Mouse (Mus musculus): ENCODE measurements around the gene D10Wsu102e.
"Not testable (repeated sequence)": the region's sequence is repeated elsewhere in the genome, so short reads cannot be mapped to it uniquely, and the experiment has no call there.

Gene D10Wsu102e

DNA sequence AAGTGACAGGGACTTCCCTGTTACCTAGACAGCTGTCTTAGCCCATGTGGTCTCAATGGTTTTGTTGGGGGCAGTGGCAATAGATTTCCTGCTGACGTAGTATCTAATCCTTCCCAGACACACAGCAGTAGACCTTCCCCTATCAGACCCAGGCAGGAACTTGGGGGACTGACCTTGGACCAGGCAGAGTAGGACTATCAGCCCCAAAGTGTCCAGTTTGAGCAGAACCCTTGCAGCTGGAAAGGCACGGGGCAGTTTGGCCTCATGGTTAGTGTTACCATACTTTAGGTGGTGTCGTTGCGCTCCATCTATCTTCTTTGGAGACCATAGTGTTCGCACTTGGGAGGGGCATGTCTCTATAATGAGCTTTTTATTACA lies 13.7 kb upstream of the D10Wsu102e start:
- DNase-seq (ENCODE audit: low read depth, low spot score): no peak

DNA sequence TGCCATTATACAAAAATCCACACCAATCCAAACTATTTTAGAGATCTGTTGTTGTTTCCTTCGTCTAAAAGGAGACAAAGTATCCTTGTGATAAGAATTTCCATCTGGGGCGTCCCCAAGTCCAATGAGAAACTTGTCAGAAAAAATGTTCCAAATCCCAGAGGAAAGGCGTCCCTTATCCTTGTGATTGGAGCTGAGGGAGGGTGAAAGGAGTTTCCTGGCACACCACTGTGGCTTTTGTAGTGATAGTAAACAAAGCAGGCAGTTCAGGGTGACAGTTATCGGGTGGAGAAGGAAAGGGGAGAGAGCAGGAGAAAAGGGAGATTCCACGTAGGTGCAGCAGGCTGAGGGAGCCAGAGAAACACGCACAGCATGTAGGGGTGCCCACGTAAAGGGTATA lies 12.5 kb upstream of the D10Wsu102e start:
- DNase-seq (ENCODE audit: low read depth, low spot score): no peak

DNA sequence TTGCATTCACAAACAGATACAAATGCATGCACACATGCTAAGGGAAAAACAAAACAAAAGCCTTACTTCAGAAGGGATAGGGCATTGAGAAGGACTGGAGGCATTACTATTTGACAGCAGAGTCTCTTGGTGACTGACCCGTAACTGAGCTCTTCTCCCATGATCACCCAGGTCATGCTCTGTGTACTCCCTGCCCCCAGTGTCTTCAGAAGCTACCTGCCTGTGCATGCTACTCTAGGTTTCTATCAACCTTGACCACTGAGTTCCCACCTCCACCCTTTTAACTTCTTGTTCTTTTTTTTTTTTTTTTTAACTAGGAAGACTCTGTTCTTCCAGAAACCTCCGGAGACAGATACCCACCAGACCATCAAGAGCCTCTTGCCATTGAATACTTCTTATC lies 9.3 kb upstream of the D10Wsu102e start:
- no peak for DNase-seq (ENCODE audit: low read depth, low spot score)

DNA sequence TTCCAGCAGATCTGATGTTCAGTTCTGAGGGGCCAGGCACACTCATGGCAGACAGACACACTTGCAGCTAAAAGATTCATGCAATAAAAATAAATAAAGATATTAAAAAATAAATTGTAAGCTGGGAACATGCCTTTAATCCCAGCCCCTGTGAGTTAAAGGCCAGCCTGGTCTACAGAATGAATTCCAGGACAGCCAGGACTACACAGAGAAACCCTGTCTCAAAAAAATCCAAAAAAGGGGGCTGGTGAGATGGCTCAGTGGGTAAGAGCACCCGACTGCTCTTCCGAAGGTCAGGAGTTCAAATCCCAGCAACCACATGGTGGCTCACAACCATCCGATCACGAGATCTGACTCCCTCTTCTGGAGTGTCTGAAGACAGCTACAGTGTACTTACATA lies 8.2 kb upstream of the D10Wsu102e start:
- DNase-seq (ENCODE audit: low read depth, low spot score): not testable (repeated sequence)

DNA sequence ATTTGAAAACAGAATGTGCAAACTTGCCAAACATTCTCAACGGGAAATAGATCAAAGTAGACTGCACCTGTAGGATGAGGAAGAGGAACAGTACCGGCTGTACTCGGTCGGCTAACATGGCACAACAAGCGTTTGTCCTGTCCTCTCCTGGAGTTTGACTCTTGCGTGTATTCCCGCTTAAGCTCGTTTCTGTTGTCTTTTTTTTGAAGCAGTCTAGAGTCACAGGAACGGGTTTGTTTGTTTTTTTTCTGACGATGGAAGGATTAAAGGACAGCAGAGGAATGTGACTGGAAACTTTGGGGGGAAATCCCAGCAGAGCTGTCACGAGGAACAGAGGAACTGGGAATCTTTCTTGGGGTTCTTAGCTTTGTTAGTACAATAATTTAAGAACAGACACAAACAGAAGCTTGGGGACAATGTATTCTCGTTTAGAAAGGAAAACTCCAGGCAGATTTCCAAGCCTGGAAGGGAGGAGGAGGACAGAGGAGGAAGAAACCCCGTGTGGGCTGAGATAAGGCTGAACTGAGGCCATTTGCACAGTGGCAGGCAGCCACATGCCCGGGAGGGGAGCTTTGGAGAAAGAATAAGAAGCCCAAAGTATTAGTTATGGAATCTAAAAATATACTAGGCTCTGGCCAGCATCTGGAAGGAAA lies 6.2 kb upstream of the D10Wsu102e start:
- no peak for DNase-seq (ENCODE audit: low read depth, low spot score)

DNA sequence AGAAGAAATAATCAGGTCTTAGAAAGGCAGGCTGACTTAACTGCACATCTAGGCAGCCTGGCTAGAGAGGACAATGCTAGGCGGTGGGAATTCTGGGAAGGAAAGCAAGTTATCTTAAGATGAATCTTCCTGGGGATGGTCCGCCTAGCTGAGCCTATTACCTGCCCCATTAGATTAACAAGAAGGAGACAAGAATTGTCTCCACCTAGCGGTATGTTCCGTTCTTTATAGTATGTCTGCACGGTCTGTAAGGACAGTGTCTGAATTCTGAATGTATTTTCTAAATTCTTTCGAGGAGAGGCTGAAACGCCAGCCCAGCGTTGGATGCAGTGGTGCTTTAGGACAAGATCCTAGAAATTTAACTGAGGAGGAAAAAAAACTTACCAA lies 5.7 kb upstream of the D10Wsu102e start:
- no peak for DNase-seq (ENCODE audit: low read depth, low spot score)

DNA sequence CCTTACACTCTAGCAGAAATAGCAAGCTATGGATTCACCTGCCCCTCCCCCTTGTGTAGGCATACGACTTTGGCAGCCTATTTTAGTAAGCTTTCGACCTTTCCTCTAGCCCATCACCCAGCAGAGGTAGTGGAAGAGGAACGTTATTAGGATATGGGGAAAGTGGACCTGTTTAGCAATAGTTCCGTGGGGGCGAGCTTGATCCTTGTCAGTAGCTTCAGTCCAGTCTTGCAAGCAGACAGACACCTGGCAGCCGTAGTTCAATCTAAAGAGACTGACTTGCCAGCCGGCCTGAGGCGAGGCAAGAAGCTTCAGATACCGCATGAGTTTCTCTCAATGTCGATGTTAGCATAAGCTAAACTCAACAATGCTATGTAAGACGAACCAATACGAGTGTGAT lies 3.6 kb upstream of the D10Wsu102e start:
- DNase-seq (ENCODE audit: low read depth, low spot score): no peak

DNA sequence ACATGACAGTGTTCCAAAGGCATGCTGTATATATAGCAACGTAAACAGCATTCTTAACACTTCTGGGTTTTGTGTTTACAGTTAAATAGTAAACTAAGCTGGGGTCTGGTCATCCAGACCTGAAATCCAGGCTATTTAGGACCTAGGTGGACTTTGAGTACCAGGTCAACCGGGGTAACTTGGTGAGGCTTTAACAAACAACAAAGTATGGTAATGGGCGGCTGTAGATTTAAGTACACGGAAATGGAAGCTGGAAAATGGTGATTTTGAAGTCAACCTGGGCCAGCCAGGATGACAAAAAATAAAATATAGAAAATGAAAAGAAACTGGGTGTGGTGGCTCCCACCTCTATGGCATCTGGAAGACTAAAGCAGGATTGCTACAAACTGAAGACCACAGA lies 570 bp upstream of the D10Wsu102e start:
- no peak for DNase-seq (ENCODE audit: low read depth, low spot score)

DNA sequence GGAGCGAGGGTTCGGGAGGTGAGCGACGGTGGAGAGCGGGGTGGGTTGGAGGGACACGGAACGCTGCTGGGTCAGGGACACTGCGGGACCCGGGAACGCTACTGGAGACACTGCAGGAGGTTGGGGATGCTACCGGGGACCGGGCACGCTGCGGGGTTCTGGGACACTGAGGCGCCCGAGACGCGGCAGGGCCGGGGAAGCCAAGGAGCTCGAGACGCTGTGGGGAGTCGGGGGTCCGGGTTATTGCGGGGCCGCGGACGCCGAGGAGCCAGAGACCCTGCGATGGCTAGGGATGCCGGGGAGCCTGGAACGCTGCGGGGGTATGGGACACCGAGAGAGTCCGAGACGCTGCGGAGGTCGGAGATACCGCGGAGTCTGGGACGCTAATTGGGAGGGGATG lies 335 bp downstream of the D10Wsu102e start:
- no peak for DNase-seq (ENCODE audit: low read depth, low spot score)

DNA sequence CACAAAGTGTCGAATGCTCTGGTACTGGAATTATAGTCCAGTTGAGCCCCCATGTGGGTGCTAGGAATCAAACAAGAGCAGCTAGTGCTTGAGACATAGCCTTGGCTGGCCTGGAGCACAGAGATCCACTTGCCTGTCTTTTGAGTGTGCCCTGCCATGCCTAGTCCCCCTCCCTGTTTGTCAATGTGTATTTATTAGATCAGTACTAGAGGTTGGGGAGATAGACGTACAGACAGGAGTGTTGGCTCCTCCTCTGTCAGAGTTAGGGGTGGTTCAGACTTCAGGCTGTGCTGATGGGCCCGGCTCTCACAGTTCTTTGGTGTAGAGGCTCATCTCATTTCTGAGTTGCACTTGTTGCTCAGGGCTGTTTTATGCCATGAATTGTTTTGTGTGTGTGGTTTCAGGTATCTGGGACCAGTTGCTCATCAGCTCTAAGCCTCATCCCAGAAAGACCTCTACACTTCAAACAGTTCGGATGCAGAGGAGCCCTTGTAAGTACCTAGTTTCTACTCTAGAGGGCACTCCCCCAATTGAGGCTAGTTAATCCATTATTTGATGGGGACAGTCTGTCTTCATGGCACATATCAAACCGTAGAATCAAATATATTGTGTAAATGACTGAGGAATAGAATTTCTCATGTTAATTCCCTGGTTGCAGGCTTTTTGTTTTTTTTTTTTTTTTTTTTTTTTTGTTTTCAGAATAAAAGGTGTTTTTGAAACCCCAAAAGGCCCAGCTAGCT lies 1.8 kb downstream of the D10Wsu102e start:
- no peak for DNase-seq (ENCODE audit: low read depth, low spot score)

DNA sequence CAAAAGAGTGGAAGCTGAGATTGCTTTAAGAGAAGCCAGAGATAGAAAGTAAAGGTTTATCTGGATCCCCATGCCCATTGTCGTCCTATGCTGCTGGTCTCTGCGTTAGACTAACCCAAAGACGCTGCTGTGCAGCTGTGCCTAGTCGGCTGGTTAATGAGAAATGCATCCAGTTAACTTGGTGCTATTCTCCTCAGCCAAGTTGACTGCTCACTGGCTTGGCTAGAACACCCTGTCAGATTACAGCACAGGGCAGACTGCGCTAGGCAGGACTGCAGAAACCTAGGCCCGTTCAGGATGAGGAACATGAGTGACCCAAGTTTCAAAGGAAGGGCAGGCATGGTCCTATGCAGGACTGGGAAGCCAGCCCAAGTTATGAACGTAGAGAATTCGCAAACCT lies 3.4 kb downstream of the D10Wsu102e start:
- DNase-seq (ENCODE audit: low read depth, low spot score): no peak

DNA sequence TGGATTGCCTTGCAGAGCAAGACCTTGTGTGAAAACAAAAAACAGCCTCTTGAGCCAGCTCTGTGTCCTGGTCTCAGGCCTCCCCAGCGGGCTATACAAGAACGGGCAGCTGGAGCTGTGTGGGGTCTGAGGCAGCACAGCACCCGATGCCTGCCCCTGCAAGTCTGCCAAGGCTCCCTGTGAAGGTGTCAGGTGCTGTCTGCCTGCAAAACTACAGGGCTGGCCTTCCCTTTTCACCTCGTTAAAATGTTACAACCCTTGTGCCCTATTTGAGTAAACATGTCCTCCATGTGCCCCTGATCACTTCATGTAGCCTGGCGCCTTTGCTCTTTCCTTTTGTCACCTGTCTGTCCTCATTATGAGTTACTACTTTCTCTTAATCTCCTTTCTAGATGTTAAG lies 8.9 kb downstream of the D10Wsu102e start:
- no peak for DNase-seq (ENCODE audit: low read depth, low spot score)

DNA sequence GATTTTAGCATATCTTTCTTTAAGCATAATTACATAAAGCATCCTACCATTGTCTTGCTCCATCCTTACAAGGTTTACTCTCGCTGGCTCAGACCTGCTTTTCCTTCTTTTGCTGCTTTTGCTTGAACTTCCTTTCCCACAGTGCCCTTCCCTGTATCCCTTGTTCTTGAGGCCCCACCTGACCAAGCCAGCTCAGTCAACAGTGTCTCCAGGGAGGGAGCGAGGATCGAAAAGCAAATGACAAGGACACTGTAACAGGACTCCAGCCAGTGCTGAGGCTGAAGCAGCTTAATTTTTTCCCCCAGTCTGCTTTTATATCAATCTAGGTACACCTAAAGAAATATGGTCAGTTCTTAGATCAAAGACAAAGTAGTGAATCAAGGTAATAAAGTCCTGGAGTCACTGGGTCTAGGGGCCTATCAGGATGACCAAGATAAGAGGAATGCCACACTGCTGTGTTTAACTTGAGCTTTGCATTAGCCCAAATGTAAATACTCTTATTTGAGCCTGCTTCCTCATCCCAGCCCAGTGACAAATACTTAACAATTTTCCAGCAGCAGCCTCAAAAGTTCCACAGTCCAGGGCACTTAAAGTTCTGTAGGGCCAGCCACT lies 14.1 kb downstream of the D10Wsu102e start:
- no peak for DNase-seq (ENCODE audit: low read depth, low spot score)

DNA sequence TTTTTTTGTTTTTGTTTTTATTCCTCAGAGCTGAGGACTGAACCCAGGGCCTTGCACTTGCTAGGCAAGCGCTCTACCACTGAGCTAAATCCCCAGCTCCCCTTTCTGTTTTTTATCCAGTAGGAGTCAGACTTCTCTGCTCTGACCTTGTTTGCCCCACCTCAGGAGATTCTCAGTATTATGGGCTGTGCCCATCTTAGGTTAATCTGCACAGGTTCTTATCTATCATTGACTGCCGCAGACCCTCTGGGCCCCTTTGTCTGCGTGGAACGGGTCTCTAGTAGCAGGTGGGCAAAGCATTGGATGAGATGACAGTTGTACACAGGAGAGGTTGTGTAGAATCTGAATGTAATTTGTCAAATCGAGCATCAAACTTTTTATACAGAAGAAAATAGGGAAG lies 15.4 kb downstream of the D10Wsu102e start:
- not testable (repeated sequence) for DNase-seq (ENCODE audit: low read depth, low spot score)

DNA sequence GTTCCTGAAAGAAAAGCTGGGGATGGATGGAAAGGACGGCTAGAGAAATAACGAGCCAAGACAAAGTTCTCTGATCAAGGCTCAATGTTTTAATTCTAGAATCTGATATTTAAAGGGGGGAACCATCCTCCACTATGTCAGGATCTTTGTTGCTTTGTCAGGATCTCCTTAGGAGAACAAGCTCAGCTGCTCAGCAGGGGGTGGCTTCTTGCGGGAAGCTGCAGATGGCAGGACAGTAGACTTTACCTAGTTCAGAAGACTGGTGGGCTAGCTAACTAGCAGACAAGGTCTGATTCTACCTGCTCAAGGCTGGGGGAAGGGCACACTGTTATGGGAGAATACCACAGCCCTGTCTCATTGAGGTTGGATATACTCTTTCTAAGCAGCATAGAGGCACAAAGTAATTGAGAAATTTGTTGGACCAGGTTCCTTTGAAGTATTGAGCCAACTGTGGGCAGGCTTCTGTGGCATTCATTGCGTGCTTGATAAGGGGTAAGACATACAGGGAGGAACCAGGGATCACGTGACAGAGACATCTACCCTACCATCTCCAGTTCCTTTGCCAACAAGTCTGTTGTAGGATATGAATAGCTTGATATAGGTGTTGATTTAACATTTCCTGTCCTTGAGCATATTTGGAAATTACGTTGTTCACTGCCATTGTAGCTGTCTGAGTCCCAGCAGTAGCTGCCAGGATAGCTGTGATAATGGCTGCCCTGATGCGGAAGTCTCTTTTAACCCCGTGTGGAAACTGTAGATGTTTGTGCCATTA lies 17.1 kb downstream of the D10Wsu102e start:
- no peak for DNase-seq (ENCODE audit: low read depth, low spot score)

DNA sequence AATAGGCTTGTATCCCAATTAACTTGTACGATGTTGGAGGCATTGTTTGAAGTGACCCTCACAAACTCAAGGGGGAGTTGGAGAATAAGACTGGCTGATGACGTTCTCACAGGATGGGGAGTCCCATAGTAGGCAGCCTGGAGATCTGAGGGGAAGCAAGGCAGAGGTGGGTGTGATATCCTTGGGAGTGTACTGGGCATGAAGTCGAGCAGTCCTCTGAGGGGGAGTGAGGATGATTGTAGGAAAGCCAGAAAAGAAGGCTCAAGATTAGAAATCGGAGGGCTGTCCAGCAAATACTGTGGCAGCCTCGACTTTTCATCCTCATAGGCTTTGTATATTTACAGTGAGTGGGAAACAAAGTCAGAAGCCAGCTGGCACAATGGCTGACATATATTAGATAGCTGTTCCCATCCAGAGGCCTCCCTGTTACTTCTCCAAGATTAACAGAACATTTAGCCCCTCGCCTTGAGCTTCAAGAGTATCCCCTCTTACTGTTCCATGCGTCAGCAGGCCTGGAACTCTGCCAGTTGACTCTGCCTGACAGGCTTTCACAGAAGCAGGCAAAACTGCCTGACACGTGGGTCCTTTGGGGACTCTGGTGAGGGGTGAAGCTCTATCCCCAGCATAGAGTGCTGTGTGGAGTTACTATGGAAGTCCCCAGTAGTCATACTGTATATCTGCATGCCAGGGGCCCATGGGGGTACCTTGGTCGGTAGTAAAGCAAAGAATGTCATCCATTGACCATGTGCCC lies 18.2 kb downstream of the D10Wsu102e start:
- no peak for DNase-seq (ENCODE audit: low read depth, low spot score)

DNA sequence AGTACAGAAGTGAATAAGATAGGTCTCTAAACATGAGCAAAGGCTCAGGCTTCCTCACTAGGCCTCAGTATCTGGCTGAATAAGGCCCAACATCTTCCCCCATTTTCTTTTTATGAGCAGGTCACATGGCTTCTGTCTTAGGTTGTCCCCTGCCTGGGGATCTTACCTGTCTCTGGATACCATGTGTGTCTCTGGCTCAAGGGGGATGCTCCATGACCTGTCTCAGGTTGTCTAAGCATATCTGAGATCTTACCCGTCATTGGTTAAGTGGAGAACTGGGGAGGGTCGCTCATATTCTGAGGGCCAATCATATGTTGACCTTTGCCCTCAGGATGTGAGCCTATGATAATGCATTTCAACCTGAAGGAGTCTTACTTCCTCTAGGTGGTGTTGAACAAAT lies 20.5 kb downstream of the D10Wsu102e start:
- no peak for DNase-seq (ENCODE audit: low read depth, low spot score)

DNA sequence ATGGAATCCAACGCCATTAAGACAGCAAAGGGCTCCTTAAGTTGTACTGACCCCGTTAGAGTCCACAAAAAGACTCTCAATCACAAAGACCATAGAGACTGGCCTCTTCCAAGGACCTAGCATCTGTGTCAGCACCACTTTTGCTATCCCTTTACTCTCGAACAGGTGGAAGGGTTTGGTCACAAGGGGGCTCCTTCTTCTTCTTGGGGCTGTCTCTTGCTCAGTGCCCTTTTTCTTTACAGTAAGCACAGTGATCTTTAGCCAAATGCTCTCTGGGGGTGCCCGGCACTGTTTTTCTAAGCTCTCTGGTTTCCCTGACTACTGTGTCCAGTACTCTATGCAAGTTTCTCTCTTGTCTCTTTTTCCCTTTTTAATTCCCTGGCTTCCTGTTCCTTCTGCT lies 22.5 kb downstream of the D10Wsu102e start:
- DNase-seq (ENCODE audit: low read depth, low spot score): no peak

DNA sequence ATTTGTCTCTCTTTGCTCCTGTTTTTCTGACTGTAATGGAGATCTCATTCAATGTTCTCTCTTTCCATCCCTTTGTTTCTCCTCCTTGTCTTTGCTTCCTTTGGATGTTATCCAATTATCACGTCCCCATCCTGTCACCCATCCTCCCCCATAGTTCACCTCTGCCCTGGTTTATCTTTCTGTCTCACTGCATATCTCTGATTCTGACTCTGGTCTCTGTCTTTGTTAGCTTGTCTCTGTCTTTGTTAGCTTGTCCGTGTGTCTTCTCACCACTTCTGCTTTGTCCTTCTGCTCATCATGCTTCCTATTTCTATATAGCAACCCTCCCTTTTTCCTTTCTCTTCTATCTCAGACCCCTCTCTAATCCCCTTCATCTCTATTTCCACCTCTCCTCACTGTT lies 23.0 kb downstream of the D10Wsu102e start:
- no peak for DNase-seq (ENCODE audit: low read depth, low spot score)

DNA sequence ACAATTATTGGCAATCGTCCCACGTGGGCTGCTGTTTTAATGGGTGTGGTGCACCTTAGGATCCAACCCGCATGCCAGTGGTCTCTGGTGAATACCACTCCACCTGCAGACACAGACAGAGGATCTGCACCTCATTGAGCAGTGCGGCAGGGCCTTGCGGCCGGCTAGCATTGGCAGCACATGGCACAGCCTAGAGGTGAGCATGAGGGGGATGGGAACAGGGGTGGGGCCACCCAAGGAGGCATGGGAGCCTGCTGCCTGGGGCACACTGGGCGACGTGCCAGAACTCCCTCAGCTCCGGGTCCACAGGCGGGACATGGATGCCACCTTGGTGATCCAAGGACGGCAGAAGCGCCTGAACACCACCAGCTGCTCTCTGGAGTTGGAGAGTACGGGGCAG lies 23.8 kb downstream of the D10Wsu102e start:
- no peak for DNase-seq (ENCODE audit: low read depth, low spot score)

DNA sequence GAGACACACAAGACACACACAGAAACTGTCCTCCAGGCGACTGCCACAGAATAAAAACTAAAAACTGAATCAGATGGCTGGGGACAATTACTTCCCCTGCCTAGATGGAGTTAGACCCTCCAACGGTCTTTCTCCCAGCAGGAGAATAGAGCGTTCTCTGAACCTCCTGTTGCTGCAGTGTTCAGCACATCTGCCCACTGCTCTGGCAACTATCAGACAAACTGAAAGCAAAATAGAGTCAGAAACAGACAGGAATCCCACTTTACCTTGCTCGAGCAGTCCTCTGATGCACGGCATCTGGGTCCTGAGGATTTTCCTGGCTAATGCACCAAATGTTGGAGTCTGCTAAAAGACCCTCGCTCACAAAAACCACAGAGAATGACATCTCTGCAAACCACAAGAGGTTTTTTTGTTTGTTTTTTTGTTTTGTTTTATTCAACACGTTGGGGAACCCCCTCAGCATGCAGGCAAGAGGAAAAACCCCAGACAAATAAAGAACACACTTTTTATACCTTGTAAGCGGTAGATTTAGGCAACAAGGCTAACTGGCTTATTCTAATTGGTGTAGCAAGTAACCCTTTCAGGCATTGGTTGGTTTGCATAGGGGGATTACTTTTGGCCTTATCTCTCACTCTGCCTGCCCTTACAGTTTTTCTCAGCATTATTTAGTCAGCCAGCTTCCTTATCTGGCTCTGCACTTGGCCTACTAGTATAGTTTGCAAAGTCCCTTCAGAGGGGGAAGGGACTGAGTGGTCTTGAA lies 24.6 kb downstream of the D10Wsu102e start:
- DNase-seq (ENCODE audit: low read depth, low spot score): no peak
